Comparison of ENCODE assay signal across 18 mouse cellular contexts in genomic region chr19:25249230-25249629, GRCm38 (mm10). TPM values are rescaled to one million over a fixed set of nuclear protein-coding genes. Genes with fewer than 3 reads are reported as not detected.
DNase-seq lines count a peak whose midpoint lies in the region; ATAC-seq and TF ChIP-seq lines count a peak whose summit lies in the region.
"Had no signal": no experiment of that assay in that cellular context is flagged by ENCODE, and none has a peak within 500 bp of the region (broad histone marks: within the 10 kb centered on the region; RNA-seq: fewer than 3 reads in every experiment).

No protein-coding gene starts in this region.

- no peaks in the 10 kb centered on the region for H3K36me3 ChIP-seq in hindbrain, embryonic 15.5 days
- no peaks in the 10 kb centered on the region for H3K36me3 ChIP-seq in hindbrain, embryonic 14.5 days (replicated peaks; ENCODE audit: control insufficient read depth, insufficient read depth)
- H3K36me3 ChIP-seq in midbrain, embryonic 16.5 days (ENCODE audit: control insufficient read depth, insufficient read depth, low read length), result no peaks in the 10 kb centered on the region
- no peaks in the 10 kb centered on the region for H3K36me3 ChIP-seq in midbrain, embryonic 13.5 days
- H3K36me3 ChIP-seq: embryonic facial prominence, embryonic 10.5 days; heart, embryonic 13.5 days had no signal

- peaks cover 7% of the 10 kb centered on the region for H3K4me1 ChIP-seq in hindbrain, embryonic 15.5 days (replicated peaks)
- no peaks in the 10 kb centered on the region for H3K4me1 ChIP-seq in hindbrain, embryonic 14.5 days (replicated peaks; ENCODE audit: control insufficient read depth, insufficient read depth, low read length)
- no peaks in the 10 kb centered on the region for H3K4me1 ChIP-seq in midbrain, embryonic 16.5 days (ENCODE audit: control insufficient read depth, insufficient read depth, low read length)
- 0 out of 2 replicates have a peak, but pooled peaks cover 5% of the 10 kb centered on the region for H3K4me1 ChIP-seq in midbrain, embryonic 13.5 days (replicated peaks)
- H3K4me1 ChIP-seq in lung, adult 2 months (ENCODE audit: control insufficient read depth, insufficient read depth, low read length), result no peaks in the 10 kb centered on the region

- no peak for ATAC-seq in hindbrain, embryonic 15.5 days (ENCODE audit: low FRiP score, low read depth)
- no peak for ATAC-seq in hindbrain, embryonic 14.5 days (ENCODE audit: low FRiP score)
- no peak for ATAC-seq in midbrain, embryonic 16.5 days
- no peak for ATAC-seq in midbrain, embryonic 13.5 days
- no peak for ATAC-seq in frontal cortex, adult (ENCODE audit: low TSS enrichment)
- ATAC-seq: forebrain, embryonic 16.5 days; lung, postnatal 0 days had no signal

- 34% methylated on average over 13 of the region's 13 CpGs for WGBS in hindbrain, embryonic 15.5 days
- 27% methylated on average over 13 of the region's 13 CpGs for WGBS in hindbrain, embryonic 14.5 days
- WGBS in midbrain, embryonic 16.5 days, result 39% methylated on average over 13 of the region's 13 CpGs
- 47% methylated on average over 13 of the region's 13 CpGs for WGBS in midbrain, embryonic 13.5 days
- 56% methylated on average over 13 of the region's 13 CpGs for WGBS in lung, adult 2 months

- TF ChIP-seq POLR2A in lung, adult 2 months (IDR thresholded peaks at IDR 0.05; ENCODE audit: borderline replicate concordance, extremely low read depth, low read depth, low read length), result no peak

- H3K27ac ChIP-seq in hindbrain, embryonic 15.5 days (replicated peaks), result no peak overlapping the region
- H3K27ac ChIP-seq in hindbrain, embryonic 14.5 days, result no peak overlapping the region
- H3K27ac ChIP-seq in midbrain, embryonic 16.5 days (ENCODE audit: low read length), result no peak overlapping the region
- no peak overlapping the region for H3K27ac ChIP-seq in midbrain, embryonic 13.5 days
- H3K27ac ChIP-seq: embryonic facial prominence, embryonic 10.5 days; gastrocnemius, adult 2 months; heart, embryonic 13.5 days; liver, embryonic 14.5 days had no signal

- H3K4me3 ChIP-seq in hindbrain, embryonic 15.5 days, result no peak overlapping the region
- no peak overlapping the region for H3K4me3 ChIP-seq in hindbrain, embryonic 14.5 days (replicated peaks; ENCODE audit: low read length)
- H3K4me3 ChIP-seq in midbrain, embryonic 16.5 days (ENCODE audit: low read depth, low read length), result no peak overlapping the region
- H3K4me3 ChIP-seq in midbrain, embryonic 13.5 days (replicated peaks), result no peak overlapping the region
- no peak overlapping the region for H3K4me3 ChIP-seq in lung, adult 2 months (replicated peaks; ENCODE audit: extremely low read depth, low read depth, low read length)
- H3K4me3 ChIP-seq: embryonic facial prominence, embryonic 10.5 days; gastrocnemius, adult 2 months; heart, embryonic 13.5 days had no signal

- no peak overlapping the region for H3K9ac ChIP-seq in hindbrain, embryonic 15.5 days
- no peak overlapping the region for H3K9ac ChIP-seq in hindbrain, embryonic 14.5 days
- H3K9ac ChIP-seq in midbrain, embryonic 16.5 days (ENCODE audit: low read depth, low read length), result no peak overlapping the region
- H3K9ac ChIP-seq in midbrain, embryonic 13.5 days (replicated peaks), result no peak overlapping the region
- H3K9ac ChIP-seq: heart, embryonic 13.5 days; liver, embryonic 14.5 days had no signal

- TF ChIP-seq CTCF in lung, adult 2 months (IDR thresholded peaks at IDR 0.05; ENCODE audit: insufficient read depth, low read length), result no peak

- no peaks in the 10 kb centered on the region for H3K27me3 ChIP-seq in hindbrain, embryonic 15.5 days
- H3K27me3 ChIP-seq in hindbrain, embryonic 14.5 days (ENCODE audit: control insufficient read depth, insufficient read depth, low read length), result no peaks in the 10 kb centered on the region
- H3K27me3 ChIP-seq in midbrain, embryonic 16.5 days (ENCODE audit: control insufficient read depth, insufficient read depth, low read depth, low read length), result no peaks in the 10 kb centered on the region
- H3K27me3 ChIP-seq in midbrain, embryonic 13.5 days, result no peaks in the 10 kb centered on the region
- H3K27me3 ChIP-seq: heart, embryonic 13.5 days had no signal

- H3K9me3 ChIP-seq in hindbrain, embryonic 15.5 days, result no peaks in the 10 kb centered on the region
- H3K9me3 ChIP-seq in hindbrain, embryonic 14.5 days (ENCODE audit: control insufficient read depth, low read length), result no peaks in the 10 kb centered on the region
- H3K9me3 ChIP-seq in midbrain, embryonic 16.5 days (replicated peaks; ENCODE audit: control insufficient read depth, low read length, poor library complexity, severe bottlenecking), result no peaks in the 10 kb centered on the region
- H3K9me3 ChIP-seq in midbrain, embryonic 13.5 days, result no peaks in the 10 kb centered on the region
- H3K9me3 ChIP-seq: embryonic facial prominence, embryonic 10.5 days; heart, embryonic 13.5 days had no signal

- DNase-seq in hindbrain, embryonic 14.5 days (ENCODE audit: low spot score), result no peak
- DNase-seq in kidney, postnatal 36 days, result peak; percentile 44 to 45
- no peak for DNase-seq in lung, adult 2 months
- DNase-seq: adrenal gland, postnatal 25 days; cerebellum, adult 18-20 months; gastrocnemius, adult 2 months; heart, adult 11 months; right cerebral cortex, postnatal 25 days; thymus, postnatal 25 days had no signal

- H3K4me2 ChIP-seq in hindbrain, embryonic 15.5 days, result peak overlapping the region; percentile 15; the same call in 1 of the 2 replicates
- H3K4me2 ChIP-seq in hindbrain, embryonic 14.5 days (replicated peaks), result no peak overlapping the region; the same call in 1 of the 2 replicates
- H3K4me2 ChIP-seq in midbrain, embryonic 16.5 days (ENCODE audit: low read length), result peak overlapping the region; percentile 21; the same call in 1 of the 2 replicates
- H3K4me2 ChIP-seq in midbrain, embryonic 13.5 days (replicated peaks), result no peak overlapping the region
- H3K4me2 ChIP-seq: heart, embryonic 13.5 days had no signal

RNA-seq across cellular contexts. Expression of gene Kank1, which starts 12.5 kb away (rescaled TPM):
- polyA plus RNA-seq in hindbrain, embryonic 15.5 days (2015; fragmentation: Nextera tagmentation; extraction: Ambion mirVana), result 10.4 and 11.6 TPM in 2 replicates
- polyA plus RNA-seq in hindbrain, embryonic 14.5 days (2014; fragmentation: Nextera tagmentation; extraction: Ambion mirVana), result 9.2 and 12.2 TPM in 2 replicates
- polyA plus RNA-seq in midbrain, embryonic 16.5 days (2015; fragmentation: Nextera tagmentation; extraction: Ambion mirVana), result 6.0 and 8.4 TPM in 2 replicates
- 5.7 and 6.8 TPM in 2 replicates for polyA plus RNA-seq in midbrain, embryonic 13.5 days (2015; fragmentation: Nextera tagmentation; extraction: Ambion mirVana)
- polyA plus RNA-seq in lung, adult 2 months (2012; rRNA removed), result 26.0 and 38.2 TPM in 2 replicates

Comparison
In these comparisons a context has a peak if more than half of its experiments do, and no peak if none do; other contexts are left out.
1. H3K4me2 ChIP-seq: peak in hindbrain, embryonic 15.5 days (single experiment) and midbrain, embryonic 16.5 days (single experiment); none in hindbrain, embryonic 14.5 days (single experiment) and midbrain, embryonic 13.5 days (single experiment).
2. DNase-seq: peak in kidney, postnatal 36 days (2 of 2); none in hindbrain, embryonic 14.5 days (single experiment) and lung, adult 2 months (single experiment).